Mouse (Mus musculus): ENCODE measurements around the gene Dync1li1.
"Not testable (repeated sequence)": the region's sequence is repeated elsewhere in the genome, so short reads cannot be mapped to it uniquely, and the experiment has no call there.

The Dync1li1 gene

DNA sequence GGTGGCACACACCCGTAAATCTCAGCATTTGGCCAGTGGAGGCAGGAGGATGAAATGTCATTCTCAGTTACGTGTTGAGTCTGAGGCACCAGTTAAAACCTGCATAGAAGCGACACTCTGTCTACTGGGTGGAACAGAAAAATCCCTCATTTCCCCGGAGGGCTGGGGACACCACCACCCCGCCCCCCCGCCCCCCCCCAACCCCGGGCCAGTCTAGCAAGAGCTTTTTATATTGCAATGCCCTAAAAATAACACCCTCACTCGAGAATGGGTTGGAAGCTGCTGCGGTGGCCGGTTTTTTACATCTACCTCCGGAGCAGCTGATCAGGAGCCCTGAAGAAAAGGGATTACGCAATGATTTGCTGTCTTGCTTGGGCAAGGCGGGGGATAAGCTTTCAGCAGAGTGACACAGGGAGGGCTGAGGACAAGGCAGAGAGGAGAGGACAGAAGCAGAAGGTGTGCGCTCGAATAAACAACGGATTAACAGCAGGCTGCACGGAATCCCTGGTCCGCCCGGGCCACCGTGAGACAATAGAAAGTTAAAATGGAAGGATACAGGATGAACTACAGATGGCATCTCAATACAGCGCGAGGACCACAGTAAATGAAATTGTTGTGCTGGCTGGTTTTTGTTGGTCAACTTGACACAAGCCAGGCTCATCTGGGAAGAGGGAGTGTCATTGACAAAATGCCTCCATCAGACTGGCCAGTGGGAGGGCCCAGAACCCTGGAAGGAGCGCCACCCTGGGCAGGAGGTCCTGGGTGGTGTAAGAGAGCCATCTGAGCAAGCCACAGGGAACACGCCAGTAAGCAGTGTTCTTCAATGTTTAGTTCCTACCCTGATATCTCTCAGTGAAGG, 15.7 kb upstream of the Dync1li1 start:
- DNase-seq (ENCODE audit: extremely low read depth, insufficient read length, low spot score) = no peak

DNA sequence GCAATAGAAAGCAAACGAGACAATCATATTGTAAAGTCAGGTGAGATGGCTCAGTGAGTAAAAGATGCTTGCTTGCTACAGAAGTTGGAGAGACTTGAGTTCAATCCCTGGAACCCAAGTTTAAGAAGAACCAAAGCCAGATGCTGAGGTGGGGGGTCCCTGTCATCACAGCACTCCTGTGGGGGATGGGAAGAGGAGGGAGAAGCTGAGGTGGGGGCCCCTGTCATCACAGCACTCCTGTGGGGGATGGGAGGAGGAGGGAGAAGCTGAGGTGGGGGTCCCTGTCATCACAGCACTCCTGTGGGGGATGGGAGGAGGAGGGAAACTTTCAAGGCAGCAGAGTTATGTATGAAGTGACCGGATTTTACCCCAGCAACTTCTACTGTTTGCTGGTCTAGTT, 15.0 kb upstream of the Dync1li1 start:
- DNase-seq (ENCODE audit: extremely low read depth, insufficient read length, low spot score) = no peak

DNA sequence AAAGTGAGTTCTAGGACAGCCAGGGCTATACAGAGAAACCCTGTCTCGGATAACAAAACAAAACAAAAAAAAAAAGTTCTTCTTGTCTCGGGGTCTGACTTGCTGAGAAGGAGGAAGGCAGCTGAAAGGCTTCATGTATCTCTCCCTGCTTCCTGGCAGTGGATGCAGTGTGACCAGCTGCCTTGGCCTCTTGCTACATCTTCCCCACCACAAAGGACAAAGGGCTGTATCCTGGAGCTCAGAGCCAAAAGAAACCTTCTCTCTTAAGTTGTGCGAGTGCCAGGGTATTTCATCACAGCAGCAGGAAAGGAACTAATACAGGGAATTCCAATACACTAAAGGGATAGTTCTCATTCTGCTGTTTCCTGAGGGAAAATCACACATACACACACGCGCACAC, 10.0 kb upstream of the Dync1li1 start:
- peak; percentile 55 for DNase-seq (ENCODE audit: extremely low read depth, insufficient read length, low spot score)

DNA sequence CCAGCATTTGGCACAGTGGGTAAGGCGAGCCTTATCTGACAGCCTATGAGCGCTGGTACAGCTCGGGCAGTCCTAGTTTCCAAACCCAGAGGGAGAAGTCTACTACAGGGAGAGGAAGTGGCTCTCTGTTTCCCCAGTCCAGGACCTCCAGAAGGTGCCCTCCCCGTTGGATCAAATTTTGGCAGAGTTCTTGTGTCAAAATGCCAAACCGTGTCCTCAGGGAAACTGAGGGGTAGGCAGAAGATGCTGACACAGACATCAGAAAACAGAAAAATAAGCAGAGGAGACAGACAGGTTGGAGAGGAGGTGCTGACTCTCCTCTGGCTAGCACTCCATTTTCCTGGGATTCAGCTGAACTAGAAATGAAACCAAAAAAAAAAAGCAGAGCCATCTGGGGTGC, 8.6 kb upstream of the Dync1li1 start:
- DNase-seq (ENCODE audit: extremely low read depth, insufficient read length, low spot score) = no peak

DNA sequence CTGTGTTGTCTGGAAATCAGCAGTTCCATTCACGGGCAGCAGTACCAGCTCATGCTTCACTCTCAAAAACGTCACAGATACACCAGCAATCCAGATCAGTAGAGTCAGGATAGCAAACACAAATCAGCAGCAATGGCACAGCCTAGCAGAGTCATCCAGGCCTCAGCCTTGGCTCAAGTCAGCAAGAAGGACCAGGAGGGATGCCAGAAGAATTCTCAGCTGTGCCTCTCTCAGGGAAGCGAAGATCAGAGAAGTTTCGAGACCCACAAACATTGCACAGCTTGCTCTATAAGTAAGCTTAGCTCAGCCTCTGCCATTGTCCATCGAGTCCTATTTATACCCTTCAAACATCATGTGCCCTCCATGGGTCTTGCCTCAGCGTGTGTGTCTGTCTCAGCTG, 8.1 kb upstream of the Dync1li1 start:
- DNase-seq (ENCODE audit: extremely low read depth, insufficient read length, low spot score) = no peak

DNA sequence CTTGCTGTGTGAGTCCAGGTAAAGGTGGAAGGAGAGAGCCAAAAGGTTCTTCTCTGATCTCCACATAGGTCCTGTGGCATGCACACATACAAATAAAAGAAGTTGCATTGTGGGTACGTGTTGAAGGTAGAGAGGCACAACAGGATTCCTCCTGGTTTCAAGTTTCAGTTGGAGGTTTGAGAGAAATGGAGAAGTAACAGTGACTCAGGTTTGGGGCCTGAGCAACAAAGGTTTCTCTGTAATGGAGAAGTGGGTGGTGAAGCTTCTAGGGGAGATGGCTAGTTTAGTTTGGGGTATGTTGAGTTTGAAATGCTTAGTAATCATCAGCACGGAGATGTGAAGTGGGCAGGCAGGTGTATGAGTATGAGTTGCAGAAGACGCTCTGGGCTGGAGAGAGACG, 6.4 kb upstream of the Dync1li1 start:
- DNase-seq (ENCODE audit: extremely low read depth, insufficient read length, low spot score) = no peak

DNA sequence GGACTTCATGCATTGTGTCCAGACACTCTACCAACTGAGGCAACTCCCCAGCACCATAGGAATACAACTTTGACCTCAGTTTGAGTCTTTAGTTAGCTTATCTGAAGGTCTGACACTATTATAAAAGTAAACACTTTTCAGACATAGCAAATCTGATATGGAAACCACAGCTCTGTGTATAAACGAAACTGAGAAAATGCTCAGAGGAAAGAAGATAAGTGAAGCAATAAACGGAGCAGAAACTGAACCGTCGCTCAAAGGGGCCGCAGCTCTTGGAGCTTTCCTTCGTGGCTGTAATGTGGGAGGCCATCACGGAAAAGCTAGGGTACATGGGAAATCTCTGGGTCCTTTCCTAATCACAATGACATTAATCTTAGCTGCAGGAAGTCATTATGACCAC, 2.3 kb upstream of the Dync1li1 start:
- DNase-seq (ENCODE audit: extremely low read depth, insufficient read length, low spot score) = no peak

DNA sequence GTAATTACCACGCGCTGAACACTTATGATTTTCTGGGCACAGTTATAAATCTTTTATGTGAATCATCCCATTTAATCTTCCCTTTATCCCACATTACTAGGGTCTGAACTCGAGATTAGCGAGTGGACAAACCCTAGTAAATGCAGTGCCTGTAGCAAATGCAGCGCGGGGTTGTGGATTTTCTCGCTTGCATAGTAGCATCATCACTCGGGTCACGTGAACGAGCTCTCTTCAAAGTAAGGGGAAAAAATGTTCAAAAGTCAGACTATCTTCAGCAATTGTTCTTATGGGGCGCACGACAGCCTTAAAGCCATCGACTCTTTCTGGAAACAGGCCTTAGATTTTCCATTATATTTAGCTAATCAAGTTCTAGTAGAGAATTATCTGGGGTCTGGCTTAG, 951 bp upstream of the Dync1li1 start:
- no peak for DNase-seq (ENCODE audit: extremely low read depth, insufficient read length, low spot score)

DNA sequence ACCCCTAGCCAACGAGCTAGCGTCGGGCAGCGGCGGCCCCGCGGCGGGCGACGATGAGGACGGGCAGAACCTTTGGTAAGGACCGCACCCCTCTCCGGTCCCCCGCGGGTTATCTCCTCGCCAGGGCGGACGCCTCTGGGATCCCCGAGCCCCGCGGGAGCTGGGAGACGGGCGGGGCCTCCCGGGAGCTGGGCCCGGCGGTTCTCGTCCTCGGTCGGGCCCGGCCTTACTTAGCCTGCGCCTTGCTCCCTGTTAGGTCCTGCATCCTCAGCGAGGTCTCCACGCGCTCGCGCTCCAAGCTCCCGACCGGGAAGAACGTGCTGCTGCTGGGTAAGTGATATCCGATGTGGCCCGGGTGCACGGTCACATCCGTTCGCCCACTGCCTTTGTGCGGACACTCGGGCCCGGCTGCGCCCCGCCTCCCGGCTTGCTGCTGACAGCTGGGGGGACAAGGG, 390 bp downstream of the Dync1li1 start:
- DNase-seq (ENCODE audit: extremely low read depth, insufficient read length, low spot score) = no peak

DNA sequence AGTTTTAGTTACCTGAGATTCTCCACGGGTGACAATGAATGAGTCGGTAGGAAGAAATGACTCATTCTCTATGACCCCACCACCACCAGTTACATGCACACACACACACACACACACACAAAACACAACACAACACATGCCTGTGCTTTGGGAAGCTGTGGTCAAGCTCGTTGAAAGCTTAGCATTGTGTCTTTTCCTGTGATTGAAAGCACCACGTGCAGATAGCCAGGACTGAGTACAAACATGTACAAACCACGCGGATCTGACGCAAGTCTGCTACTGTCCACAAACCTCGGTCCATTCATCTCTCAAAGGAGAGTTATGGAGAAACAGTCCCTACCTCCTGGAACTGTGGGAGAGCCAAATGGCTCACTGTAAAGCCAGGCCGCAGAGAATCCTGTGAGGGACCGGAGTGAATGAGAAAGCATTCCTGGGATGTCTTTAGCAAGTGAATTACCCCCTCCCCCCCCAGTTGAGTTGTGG, 1.6 kb downstream of the Dync1li1 start:
- DNase-seq (ENCODE audit: extremely low read depth, insufficient read length, low spot score) = peak; percentile 54

DNA sequence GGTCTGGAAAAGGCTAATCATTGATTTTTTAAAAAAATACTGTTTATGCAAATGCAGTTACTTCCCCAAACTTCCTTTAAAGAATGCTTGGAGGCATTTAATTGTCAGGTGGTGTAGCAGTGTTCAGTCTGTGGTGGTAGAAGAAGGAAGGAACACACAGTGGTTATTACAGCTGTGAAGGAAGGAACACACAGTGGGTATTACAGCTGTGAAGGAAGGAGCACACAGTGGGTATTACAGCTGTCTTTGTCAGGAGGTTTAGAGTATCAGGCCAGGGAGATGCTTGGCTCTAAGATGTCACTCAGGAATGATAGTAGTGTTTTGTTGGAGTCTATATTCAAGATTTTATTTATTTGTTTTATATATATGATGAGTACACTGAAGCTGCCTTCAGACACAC, 2.5 kb downstream of the Dync1li1 start:
- DNase-seq (ENCODE audit: extremely low read depth, insufficient read length, low spot score) = no peak

DNA sequence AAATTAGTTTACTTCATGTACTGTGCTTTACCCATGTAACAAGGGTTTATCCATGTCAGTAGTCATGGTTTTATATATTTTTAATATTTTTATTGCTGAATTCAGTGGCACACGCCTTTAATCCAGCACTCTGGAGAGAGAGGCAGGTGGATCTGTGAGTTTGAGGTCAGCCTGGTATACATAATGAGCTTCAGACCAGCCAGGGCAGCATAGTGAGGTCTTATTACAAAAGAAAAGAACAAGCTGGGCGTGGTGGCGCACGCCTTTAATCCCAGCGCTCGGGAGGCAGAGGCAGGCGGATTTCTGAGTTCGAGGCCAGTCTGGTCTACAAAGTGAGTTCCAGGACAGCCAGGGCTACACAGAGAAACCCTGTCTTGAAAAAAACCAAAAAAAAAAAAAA, 7.1 kb downstream of the Dync1li1 start:
- not testable (repeated sequence) for DNase-seq (ENCODE audit: extremely low read depth, insufficient read length, low spot score)

DNA sequence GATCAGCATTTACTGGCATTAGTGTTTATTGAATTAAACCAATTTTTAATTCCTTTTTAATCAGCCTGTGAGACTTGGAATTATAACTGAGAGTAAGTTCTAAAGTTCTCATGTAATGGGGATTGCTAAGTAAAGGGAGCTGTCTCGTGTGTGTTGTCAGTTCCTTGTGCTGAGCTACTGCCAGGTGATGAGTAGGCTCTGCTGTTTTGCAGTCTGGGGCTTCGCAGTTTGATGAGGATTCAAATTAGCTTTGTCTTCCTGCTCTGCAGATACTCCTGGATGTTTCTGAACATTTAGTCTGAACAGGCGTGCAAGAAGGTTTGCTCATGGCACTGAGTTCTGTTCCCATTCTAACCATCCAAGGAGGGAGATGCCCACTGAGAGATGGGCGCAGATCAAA, 8.5 kb downstream of the Dync1li1 start:
- no peak for DNase-seq (ENCODE audit: extremely low read depth, insufficient read length, low spot score)

DNA sequence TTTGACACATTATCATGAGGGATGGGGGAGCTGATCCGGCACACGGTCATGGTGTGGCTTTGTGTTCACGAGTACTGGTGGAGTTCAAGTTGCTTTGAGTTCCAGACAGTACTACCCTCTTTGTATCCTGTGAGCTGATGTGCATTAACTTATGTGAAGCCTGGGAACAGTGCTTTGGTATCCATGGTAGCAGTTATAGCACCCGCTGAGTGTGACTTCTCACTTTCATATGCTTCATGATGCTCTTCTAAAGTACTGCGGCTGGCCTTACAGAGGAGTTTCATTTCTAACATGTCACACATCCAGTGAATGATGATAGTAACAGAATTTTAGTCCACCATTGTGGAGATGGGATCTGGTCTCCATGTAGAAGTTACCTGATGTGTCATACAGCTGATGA, 9.3 kb downstream of the Dync1li1 start:
- no peak for DNase-seq (ENCODE audit: extremely low read depth, insufficient read length, low spot score)

DNA sequence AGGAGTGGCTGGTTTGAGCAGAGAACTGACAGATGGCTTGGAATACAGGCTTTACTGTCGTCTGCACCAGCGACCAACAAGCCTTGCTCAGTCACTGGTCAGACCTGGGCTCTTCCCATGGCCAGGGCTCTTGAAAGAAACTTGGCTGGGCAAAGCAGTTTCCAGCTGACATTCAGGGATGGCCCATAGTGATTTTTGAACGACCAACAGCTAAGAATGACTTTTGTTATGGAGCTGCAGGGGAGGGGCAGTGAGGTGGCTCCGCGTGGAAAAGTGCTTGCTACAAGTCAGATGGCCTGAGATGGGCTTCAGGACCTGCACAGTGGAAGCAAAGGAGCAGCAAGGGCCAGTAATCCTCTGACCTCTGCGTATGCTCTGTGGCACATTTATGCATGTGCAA, 10.7 kb downstream of the Dync1li1 start:
- DNase-seq (ENCODE audit: extremely low read depth, insufficient read length, low spot score) = no peak

DNA sequence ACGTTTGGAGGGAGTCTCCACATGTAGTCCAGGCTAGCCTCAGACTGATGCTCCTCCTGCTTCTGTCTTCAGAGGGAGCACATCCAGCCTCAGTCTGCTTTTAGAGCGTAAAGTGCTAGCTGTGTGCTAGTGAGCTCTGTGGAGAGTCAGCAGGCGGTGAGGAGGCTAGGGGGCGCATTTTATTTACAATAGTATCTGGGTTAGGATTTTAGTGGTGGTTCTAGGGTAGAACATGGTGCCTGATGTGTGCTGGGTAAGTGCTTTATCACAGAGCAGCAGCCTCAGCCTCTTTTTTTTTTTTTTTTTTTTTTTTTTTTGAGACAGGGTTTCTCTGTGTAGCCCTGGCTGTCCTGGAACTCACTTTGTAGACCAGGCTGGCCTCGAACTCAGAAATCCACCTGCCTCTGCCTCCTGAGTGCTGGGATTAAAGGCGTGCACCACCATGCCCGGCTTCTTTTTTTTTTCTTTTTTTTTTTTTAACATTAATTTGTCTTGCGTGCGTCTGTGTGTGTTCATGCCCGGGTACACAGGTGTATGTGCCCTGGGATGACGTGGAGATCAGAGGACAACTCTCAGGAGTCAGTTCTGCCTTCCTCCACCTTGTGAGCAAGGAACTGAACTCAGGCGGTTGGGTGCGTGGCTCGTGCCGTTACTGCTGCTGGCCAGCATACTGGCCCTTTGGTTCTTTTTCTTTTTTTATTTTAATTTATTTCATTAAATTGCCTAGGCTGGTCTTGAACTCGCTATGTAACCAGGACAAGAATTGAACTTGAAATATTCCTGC, 11.5 kb downstream of the Dync1li1 start:
- DNase-seq (ENCODE audit: extremely low read depth, insufficient read length, low spot score) = no peak

DNA sequence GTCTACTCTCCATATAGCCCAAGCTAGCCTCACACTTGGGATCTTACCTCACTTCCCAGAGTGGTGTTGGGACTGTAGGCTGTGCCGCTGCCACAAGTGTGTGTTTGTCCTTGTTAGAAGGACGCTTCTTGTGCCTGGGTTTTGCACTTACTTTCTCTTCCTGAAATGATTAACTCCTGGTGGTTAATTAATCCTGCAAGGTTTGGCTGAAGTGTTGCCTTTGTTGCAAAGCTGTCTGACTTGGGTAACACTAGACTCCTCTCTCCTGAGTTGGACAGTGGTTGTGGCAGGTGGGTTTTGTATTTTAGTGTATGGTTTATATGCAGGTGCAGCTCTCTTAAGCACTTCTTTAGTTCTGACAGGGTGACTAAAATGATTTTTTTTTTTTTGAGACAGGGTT, 12.4 kb downstream of the Dync1li1 start:
- DNase-seq (ENCODE audit: extremely low read depth, insufficient read length, low spot score) = no peak

DNA sequence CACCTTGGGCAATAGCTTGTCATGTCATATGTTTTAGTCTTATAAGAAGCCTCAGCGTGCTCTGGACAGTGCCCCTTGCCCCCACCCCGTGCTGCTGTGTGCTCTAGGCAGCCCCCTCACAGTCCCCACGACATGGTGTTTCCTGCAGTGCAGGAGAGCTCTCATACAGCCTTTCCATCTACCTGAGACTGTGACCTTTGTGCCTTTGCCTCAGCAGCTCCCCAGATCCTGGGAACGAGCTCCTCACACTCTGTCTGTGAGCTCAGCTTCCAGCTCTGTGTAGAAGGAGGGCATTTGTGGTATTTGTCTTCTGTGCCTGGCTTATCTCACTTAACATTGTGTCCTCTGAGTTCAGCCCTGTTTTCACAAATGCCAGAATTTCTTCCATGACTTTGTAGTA, 13.3 kb downstream of the Dync1li1 start:
- DNase-seq (ENCODE audit: extremely low read depth, insufficient read length, low spot score) = no peak

DNA sequence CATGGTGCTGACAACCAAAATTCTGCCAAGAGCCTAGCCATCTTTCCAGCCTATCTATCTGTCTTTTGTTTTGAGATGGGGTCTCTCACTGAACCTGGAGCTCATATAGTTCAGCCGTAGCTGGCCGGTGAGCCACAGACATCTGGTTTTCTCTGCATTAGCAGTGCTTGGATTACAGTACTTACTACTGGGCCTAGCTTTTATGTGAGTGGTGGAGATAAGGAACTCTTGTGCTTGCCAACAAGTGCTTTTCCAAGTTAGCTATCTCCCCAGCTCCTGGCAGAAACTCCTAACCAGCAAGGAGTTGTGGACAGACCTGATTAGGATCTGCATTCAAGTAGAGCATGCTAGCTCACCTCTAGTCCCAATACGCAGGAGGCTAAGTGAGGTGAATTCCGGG, 19.2 kb downstream of the Dync1li1 start:
- DNase-seq (ENCODE audit: extremely low read depth, insufficient read length, low spot score) = no peak

DNA sequence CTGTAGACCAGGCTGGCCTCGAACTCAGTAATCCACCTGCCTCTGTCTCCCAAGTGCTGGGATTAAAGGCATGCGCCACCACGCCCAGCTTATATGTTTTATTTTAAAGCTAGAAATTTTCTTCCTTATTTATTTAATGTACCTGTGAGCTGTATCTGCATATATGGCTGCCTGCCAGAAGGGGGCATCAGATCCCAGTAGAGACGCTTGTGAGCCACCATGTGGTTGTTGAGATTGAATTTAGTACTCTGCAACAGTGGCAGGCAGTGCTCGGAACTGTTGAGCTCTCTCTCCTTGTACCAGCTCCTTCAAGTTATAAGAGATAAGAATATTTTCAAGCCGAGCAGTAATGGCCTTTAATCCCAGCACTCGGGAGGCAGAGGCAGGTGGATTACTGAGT, 21.8 kb downstream of the Dync1li1 start:
- DNase-seq (ENCODE audit: extremely low read depth, insufficient read length, low spot score) = no peak

DNA sequence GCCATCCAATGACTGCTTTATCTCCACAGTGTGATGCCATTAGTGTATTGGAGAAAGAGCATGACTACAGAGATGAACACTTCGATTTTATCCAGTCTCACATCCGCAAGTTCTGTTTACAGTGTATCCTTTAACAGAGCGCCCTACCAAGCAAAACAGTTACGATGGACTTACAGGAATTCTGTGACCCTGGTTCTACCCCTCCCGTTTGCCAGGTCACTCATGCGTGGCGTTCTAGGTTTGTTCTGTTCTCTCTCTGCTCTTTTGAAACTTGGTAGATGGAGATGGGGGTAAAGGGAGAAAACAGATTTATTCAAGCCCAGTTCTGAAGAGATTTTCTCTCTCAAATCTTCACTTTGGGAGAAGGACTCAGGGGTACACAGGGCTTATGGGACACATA, 24.9 kb downstream of the Dync1li1 start:
- DNase-seq (ENCODE audit: extremely low read depth, insufficient read length, low spot score) = no peak
